Mouse (Mus musculus) right cerebral cortex, adult 2 months (tissue): ENCODE data around the gene Bpi.

Source experiments
- DNase-seq, 2 experiments: peaks; one replicate each; pipeline ENCODE4 v3.0.0; 2021 to 2022; ENCODE audit warnings: low spot score in 2 of 2

The Bpi gene

GRCm38 (mm10) chr2:158242170-158242896 lies 15.6 kb upstream of the Bpi start:
- DNase-seq, result peak; percentile 50 to 58

- peak; percentile 56 to 71 for DNase-seq
Measured at GRCm38 (mm10) chr2:158243129-158243870, 14.6 kb upstream of the Bpi start.

- DNase-seq, result no peak
Measured at GRCm38 (mm10) chr2:158245072-158245817, 12.6 kb upstream of the Bpi start.

GRCm38 (mm10) chr2:158247852-158248251 lies 10.0 kb upstream of the Bpi start:
- no peak for DNase-seq

- DNase-seq, result no peak
Measured at GRCm38 (mm10) chr2:158248318-158248717, 9.6 kb upstream of the Bpi start.

GRCm38 (mm10) chr2:158250558-158250957 lies 7.3 kb upstream of the Bpi start:
- DNase-seq, result no peak

- DNase-seq, result no peak
Measured at GRCm38 (mm10) chr2:158253806-158254205, 4.1 kb upstream of the Bpi start.

GRCm38 (mm10) chr2:158256894-158257293 lies 1.0 kb upstream of the Bpi start:
- DNase-seq, result no peak

- DNase-seq, result peak; percentile 43 to 44
Measured at GRCm38 (mm10) chr2:158258781-158259180, 887 bp downstream of the Bpi start.

GRCm38 (mm10) chr2:158259498-158259897 lies 1.6 kb downstream of the Bpi start:
- DNase-seq, result no peak

GRCm38 (mm10) chr2:158264877-158265276 lies 7.0 kb downstream of the Bpi start:
- DNase-seq, result peak; percentile 52 to 58

- DNase-seq, result no peak
Measured at GRCm38 (mm10) chr2:158270017-158270416, 12.1 kb downstream of the Bpi start.

- no peak for DNase-seq
Measured at GRCm38 (mm10) chr2:158273646-158274045, 15.8 kb downstream of the Bpi start.

GRCm38 (mm10) chr2:158275349-158275748 lies 17.5 kb downstream of the Bpi start:
- no peak for DNase-seq

GRCm38 (mm10) chr2:158275811-158276210 lies 17.9 kb downstream of the Bpi start:
- DNase-seq, result no peak

GRCm38 (mm10) chr2:158276451-158276850 lies 18.6 kb downstream of the Bpi start:
- DNase-seq, result no peak

- DNase-seq, result no peak
Measured at GRCm38 (mm10) chr2:158276878-158277277, 19.0 kb downstream of the Bpi start.

GRCm38 (mm10) chr2:158279656-158280055 lies 21.8 kb downstream of the Bpi start:
- DNase-seq, result no peak

- no peak for DNase-seq
Measured at GRCm38 (mm10) chr2:158281497-158282205, 23.8 kb downstream of the Bpi start.

GRCm38 (mm10) chr2:158283136-158283535 lies 25.2 kb downstream of the Bpi start:
- no peak for DNase-seq

- no peak for DNase-seq
Measured at GRCm38 (mm10) chr2:158283771-158284170, 25.9 kb downstream of the Bpi start.

- peak; percentile 42 to 46 for DNase-seq
Measured at GRCm38 (mm10) chr2:158284571-158284970, 26.7 kb downstream of the Bpi start.
